7 mouse cellular contexts compared by ENCODE assay signal in genomic region chr2:37786461-37786860, GRCm38 (mm10). TPM values are rescaled to one million over a fixed set of nuclear protein-coding genes. Genes with fewer than 3 reads are reported as not detected.
DNase-seq lines count a peak whose midpoint lies in the region; ATAC-seq and TF ChIP-seq lines count a peak whose summit lies in the region.

No protein-coding gene starts in this region.

- DNase-seq in lung, adult 2 months: no peak
- DNase-seq in kidney, postnatal 14 days: peak; percentile 36
- DNase-seq in urinary bladder, postnatal 25 days (ENCODE audit: low spot score): no peak
- DNase-seq in adrenal gland, postnatal 25 days: no peak

- peaks cover 10% of the 10 kb centered on the region for H3K4me1 ChIP-seq in lung, embryonic 16.5 days (replicated peaks; ENCODE audit: control insufficient read depth, insufficient read depth, low read length)
- H3K4me1 ChIP-seq in lung, adult 2 months (ENCODE audit: control insufficient read depth, insufficient read depth, low read length): no peaks in the 10 kb centered on the region
- H3K4me1 ChIP-seq in forebrain, embryonic 13.5 days: peaks cover 35% of the 10 kb centered on the region
- 0 out of 2 replicates have a peak, but pooled peaks cover 2% of the 10 kb centered on the region for H3K4me1 ChIP-seq in stomach, embryonic 14.5 days (ENCODE audit: control insufficient read depth, insufficient read depth, low read length)

- no peak for TF ChIP-seq CTCF in lung, adult 2 months (IDR thresholded peaks at IDR 0.05; ENCODE audit: insufficient read depth, low read length)

- H3K9ac ChIP-seq in lung, embryonic 16.5 days (ENCODE audit: low read length): peak overlapping the region; percentile 19; the same call in 1 of the 2 replicates
- no peak overlapping the region for H3K9ac ChIP-seq in forebrain, embryonic 13.5 days
- H3K9ac ChIP-seq in stomach, embryonic 14.5 days (replicated peaks; ENCODE audit: low read depth, low read length): no peak overlapping the region

- 16% methylated on average over 44 of the region's 52 CpGs for WGBS in lung, embryonic 16.5 days
- WGBS in lung, adult 2 months: 13% methylated on average over 50 of the region's 52 CpGs
- WGBS in forebrain, embryonic 13.5 days: 43% methylated on average over 52 of the region's 52 CpGs
- WGBS in stomach, embryonic 14.5 days: 25% methylated on average over 52 of the region's 52 CpGs

- ATAC-seq in lung, embryonic 16.5 days (ENCODE audit: low read depth): no peak
- no peak for ATAC-seq in forebrain, embryonic 13.5 days
- ATAC-seq in stomach, embryonic 14.5 days (ENCODE audit: insufficient number of reproducible peaks, insufficient read depth, low FRiP score, low read depth): no peak

- H3K27me3 ChIP-seq in lung, embryonic 16.5 days (ENCODE audit: control insufficient read depth, insufficient read depth, low read depth, low read length): peaks cover 8% of the 10 kb centered on the region
- no peaks in the 10 kb centered on the region for H3K27me3 ChIP-seq in forebrain, embryonic 13.5 days
- H3K27me3 ChIP-seq in stomach, embryonic 14.5 days (ENCODE audit: control insufficient read depth, insufficient read depth, low read length): no peaks in the 10 kb centered on the region

- no peaks in the 10 kb centered on the region for H3K9me3 ChIP-seq in lung, embryonic 16.5 days (ENCODE audit: control insufficient read depth, low read length)
- no peaks in the 10 kb centered on the region for H3K9me3 ChIP-seq in forebrain, embryonic 13.5 days (replicated peaks)
- no peaks in the 10 kb centered on the region for H3K9me3 ChIP-seq in stomach, embryonic 14.5 days (ENCODE audit: control insufficient read depth, low read depth, low read length)

- H3K4me2 ChIP-seq in lung, embryonic 16.5 days (ENCODE audit: low read depth, low read length): peak overlapping the region; percentile 71
- H3K4me2 ChIP-seq in forebrain, embryonic 13.5 days: peak overlapping the region; percentile 39
- H3K4me2 ChIP-seq in stomach, embryonic 14.5 days (replicated peaks; ENCODE audit: low read depth, low read length): peak overlapping the region; percentile 49

- H3K36me3 ChIP-seq in lung, embryonic 16.5 days (ENCODE audit: control insufficient read depth, insufficient read depth, low read length): no peaks in the 10 kb centered on the region
- peaks cover 65% of the 10 kb centered on the region for H3K36me3 ChIP-seq in forebrain, embryonic 13.5 days (ENCODE audit: poor library complexity, severe bottlenecking)
- H3K36me3 ChIP-seq in stomach, embryonic 14.5 days (ENCODE audit: control insufficient read depth, insufficient read depth, low read length): no peaks in the 10 kb centered on the region

- no peak overlapping the region for H3K27ac ChIP-seq in lung, embryonic 16.5 days (ENCODE audit: low read length)
- no peak overlapping the region for H3K27ac ChIP-seq in forebrain, embryonic 13.5 days
- no peak overlapping the region for H3K27ac ChIP-seq in stomach, embryonic 14.5 days (ENCODE audit: low read length)

- H3K4me3 ChIP-seq in lung, embryonic 16.5 days (ENCODE audit: low read length): peak overlapping the region; percentile 47
- no peak overlapping the region for H3K4me3 ChIP-seq in lung, adult 2 months (replicated peaks; ENCODE audit: extremely low read depth, low read depth, low read length)
- peak overlapping the region; percentile 19 for H3K4me3 ChIP-seq in forebrain, embryonic 13.5 days
- peak overlapping the region; percentile 31 for H3K4me3 ChIP-seq in stomach, embryonic 14.5 days (ENCODE audit: low read depth, low read length)

- no peak for TF ChIP-seq POLR2A in lung, adult 2 months (IDR thresholded peaks at IDR 0.05; ENCODE audit: borderline replicate concordance, extremely low read depth, low read depth, low read length)

RNA-seq across cellular contexts. Expression of gene Crb2, which starts 10.4 kb away (rescaled TPM):
- polyA plus RNA-seq in lung, embryonic 16.5 days (2015; fragmentation: Nextera tagmentation; extraction: Ambion mirVana): 0.77 and 0.88 TPM in 2 replicates
- 1.7 and 2.4 TPM in 2 replicates for polyA plus RNA-seq in lung, adult 2 months (2012; rRNA removed)
- polyA plus RNA-seq in forebrain, embryonic 13.5 days (2015; fragmentation: Nextera tagmentation; extraction: Ambion mirVana): 9.1 and 12.8 TPM in 2 replicates
- 2.4 and 2.5 TPM in 2 replicates for polyA plus RNA-seq in stomach, embryonic 14.5 days (2014; fragmentation: Nextera tagmentation; extraction: Ambion mirVana)
- total RNA-seq in adrenal gland, postnatal 25 days (2021): 0.52 and 0.62 TPM in 2 replicates
